Mouse (Mus musculus): ENCODE data around the gene Gmeb1.
"Not testable (repeated sequence)": the region's sequence is repeated elsewhere in the genome, so short reads cannot be mapped to it uniquely, and the experiment has no call there.

Gmeb1 gene

GRCm38 (mm10) chr4:132273166-132273565, 11.8 kb upstream of the Gmeb1 start:
- peak; percentile 53 for DNase-seq

- DNase-seq: peak; percentile 90
Measured at GRCm38 (mm10) chr4:132269740-132270560, 8.5 kb upstream of the Gmeb1 start.

- no peak for DNase-seq
Measured at GRCm38 (mm10) chr4:132268871-132269739, 7.7 kb upstream of the Gmeb1 start.

DNA sequence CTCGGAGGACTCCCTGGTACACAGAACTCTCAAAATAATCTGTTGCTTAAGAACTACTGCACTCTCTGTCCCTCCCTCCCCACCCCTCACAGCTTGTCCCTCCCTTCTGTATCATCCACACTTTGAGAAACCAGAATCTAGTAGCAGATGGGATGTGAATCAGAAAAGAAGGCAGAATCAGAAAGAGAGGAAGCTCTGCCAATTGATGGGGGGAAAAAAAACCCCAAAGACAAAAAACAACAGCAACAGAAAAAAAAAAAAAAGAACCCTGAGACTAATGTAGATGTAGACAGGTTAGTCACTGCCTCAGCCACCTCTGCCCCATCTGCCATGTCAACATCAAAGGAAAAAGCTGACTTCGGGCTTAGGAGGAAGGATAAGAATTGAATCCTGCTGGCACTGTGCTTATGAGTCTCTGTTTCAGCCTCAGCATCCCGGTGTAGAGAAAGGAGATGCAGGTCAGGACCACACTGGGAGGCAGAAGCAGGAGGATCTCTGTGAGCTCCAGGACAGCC, 5.5 kb upstream of the Gmeb1 start:
- DNase-seq: no peak

DNA sequence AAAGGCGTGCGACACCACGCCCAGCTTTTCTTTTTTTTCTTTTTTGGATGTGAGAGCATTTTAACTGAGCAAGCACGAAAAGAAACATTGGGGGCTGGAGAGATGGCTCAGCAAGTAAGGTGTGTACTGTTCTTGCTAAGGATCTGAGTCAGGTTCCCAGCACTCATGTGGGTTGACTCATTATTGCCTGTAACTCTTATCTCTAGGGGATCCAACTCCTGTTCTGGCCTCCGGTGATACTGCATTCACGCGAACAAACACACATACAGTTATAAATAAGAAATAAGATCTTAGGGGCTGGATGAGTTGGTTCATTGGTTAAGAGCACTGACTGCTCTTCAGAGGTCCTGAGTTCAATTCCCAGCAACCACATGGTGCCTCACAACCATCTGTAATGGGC, 1.9 kb upstream of the Gmeb1 start:
- DNase-seq: no peak

DNA sequence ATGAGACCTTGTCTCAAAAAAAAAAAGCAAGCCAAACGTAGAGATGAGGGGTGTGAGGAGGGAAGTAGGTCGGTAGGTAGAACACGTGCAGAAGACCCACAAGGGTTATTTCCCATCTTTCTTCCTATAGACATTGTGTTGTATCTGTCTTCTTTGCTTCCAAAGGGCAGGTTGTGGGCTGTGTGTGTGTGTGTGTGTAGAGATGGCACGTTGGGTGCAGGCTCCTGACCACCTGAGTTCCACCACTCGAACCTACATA, 885 bp upstream of the Gmeb1 start:
- no peak for DNase-seq

GRCm38 (mm10) chr4:132260404-132261379, 710 bp downstream of the Gmeb1 start:
- peak; percentile 79 for DNase-seq

DNA sequence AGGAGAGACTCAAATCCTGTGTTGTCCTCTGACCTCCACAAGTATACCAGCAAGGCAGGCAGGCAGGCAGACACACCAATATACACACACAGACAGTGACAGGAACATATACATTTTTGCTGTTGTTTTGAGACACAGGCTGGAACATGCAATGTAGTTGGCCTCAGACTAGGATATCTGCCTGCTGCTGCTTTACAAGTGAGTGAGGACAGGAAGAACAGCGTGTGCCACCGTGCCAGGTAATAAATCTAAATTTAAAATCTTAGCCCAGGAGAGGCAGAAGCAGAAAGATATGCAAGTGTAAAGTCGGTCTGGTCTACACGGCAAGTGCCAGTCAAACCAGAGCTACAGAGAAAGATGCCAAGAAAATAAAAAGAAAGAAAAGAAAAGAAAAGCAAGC, 2.2 kb downstream of the Gmeb1 start:
- DNase-seq: no peak

GRCm38 (mm10) chr4:132256384-132256783, 5.0 kb downstream of the Gmeb1 start:
- DNase-seq: no peak

DNA sequence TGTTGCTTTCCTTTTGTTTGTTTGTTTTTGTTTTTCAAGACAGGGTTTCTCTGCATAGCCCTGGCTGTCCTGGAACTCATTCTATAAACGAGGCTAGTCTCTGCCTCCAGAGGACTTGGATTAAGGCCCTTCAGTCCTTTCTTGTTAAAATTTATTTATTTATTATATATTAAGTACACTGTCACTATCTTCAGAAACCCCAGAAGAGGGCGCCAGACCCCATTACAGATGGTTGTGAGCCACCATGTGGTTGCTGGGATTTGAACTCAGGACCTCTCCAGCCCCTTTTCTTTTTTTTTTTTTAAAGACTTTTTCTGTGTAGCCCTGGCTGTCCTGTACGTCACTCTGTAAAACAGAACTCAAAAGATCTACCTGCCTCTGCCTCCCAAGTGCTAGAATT, 6.4 kb downstream of the Gmeb1 start:
- no peak for DNase-seq

- DNase-seq: no peak
Measured at GRCm38 (mm10) chr4:132253622-132254021, 7.8 kb downstream of the Gmeb1 start.

- DNase-seq: no peak
Measured at GRCm38 (mm10) chr4:132253128-132253527, 8.3 kb downstream of the Gmeb1 start.

GRCm38 (mm10) chr4:132251596-132251995, 9.8 kb downstream of the Gmeb1 start:
- no peak for DNase-seq

DNA sequence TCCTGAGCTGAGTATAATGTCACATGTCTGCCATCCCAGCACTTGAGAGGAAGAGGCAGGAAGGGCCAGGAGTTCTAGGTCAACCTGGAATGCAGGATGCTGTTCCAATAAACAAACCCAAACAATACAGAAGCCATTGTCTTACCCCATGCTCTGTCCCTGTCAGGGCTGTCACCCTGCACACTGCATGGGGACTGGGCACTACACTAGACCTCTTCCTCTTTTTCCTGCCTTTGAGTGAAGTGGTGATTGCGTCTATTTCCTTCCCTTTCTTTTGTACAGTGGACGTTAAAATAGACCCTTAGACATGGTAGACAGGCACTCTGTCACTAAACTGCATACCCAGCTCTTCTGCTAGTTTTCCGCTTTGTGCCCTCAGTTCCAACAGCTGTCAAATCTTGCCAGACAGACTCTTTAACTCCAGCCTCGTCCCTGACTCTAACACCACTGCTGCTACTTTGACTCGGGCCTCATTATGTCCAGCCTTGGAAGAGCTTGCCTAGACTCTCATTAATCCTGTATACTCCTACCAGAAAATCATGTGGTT, 13.9 kb downstream of the Gmeb1 start:
- no peak for DNase-seq

DNA sequence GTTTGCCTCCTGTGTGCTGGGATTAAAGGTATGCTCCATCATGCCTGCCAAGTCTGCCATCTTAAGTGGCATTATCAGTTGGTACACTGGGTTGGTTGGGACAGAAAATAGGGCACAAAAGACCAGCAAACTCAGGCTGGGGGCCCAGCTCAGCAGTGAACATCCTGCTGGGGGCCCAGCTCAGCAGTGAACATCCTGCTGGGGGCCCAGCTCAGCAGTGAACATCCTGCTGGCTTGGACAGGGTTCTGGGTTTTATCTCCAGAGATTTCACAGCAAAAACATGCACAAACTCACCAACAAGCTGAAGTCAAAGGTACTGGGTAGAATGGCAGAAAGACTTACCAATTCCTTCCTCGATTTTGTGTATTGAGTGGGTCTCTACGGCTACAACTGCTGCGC, 15.8 kb downstream of the Gmeb1 start:
- DNase-seq: no peak

GRCm38 (mm10) chr4:132241208-132241607, 20.2 kb downstream of the Gmeb1 start:
- no peak for DNase-seq

GRCm38 (mm10) chr4:132240367-132240766, 21.0 kb downstream of the Gmeb1 start:
- DNase-seq: no peak

- DNase-seq: no peak
Measured at GRCm38 (mm10) chr4:132238356-132238755, 23.0 kb downstream of the Gmeb1 start.

DNA sequence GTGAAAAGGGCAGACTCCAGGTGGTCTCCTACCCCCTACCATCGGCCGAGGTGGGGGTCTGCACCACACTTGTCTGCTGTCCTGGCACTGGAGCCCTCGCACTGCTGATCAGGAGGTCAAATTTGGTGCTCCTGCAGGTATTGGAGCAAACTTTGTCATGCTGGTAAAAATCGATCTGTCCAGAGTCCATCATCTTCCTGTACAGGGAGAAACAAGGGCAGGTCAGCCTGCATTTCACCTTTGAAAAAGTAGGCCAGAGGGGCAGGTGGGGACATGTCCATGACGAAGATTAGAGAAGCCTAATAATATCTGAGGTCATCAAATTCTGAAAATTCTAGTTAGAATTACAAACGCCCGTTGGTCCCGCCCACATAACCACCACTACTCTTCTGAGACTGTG, 26.7 kb downstream of the Gmeb1 start:
- no peak for DNase-seq

DNA sequence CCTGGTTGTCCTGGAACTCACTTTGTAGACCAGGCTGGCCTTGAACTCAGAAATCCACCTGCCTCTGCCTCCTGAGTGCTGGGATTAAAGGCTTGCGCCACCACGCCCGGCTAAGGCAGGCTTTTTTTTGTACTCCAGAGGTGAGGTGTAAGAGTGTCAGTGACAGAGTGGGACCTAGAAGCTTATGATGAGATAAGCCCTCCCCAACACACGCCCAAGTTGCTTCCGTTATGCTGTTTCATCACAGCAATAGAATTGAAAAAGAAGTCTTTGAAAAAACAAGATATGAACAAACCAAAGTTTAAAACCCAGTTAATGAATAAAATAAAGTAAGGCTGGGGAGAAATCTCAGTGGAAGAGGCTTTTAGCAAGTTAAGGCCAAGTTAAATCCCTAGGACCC, 31.0 kb downstream of the Gmeb1 start:
- DNase-seq: no peak

DNA sequence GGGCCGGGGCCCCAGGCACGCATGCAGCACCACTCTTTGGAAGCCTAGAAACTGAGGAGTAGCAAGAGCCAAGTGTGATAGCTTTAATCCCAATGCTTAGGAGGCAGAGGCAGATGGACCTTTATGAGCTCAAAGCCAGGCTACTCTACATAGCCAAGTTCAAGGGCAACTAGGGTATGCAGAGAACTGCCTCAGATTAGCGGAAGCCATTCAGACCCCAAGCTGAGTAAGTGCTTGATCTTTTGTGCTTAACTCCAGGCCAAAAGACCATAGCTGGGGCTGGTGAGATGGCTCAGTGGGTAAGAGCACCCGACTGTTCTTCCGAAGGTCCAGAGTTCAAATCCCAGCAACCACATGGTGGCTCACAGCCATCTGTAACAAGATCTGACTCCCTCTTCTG, 39.4 kb downstream of the Gmeb1 start:
- not testable (repeated sequence) for DNase-seq

DNA sequence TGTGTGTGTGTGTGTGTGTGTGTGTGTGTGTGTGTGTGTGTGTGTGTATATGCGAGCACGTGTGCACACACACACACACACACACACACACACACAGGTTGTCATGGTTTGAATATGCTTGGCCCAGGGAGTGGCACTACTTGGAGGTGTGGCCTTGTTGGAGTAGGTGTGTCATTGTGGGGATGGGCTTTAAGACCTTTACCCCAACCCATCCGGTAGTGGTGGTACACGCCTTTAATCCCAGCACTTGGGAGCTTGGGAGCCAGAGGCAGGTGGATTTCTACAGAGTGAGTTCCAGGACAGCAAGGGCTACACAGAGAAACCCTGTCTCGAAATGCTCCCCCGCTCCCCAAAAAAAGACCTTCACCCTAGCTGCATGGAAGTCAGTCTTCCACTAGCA, 43.0 kb downstream of the Gmeb1 start:
- not testable (repeated sequence) for DNase-seq

DNA sequence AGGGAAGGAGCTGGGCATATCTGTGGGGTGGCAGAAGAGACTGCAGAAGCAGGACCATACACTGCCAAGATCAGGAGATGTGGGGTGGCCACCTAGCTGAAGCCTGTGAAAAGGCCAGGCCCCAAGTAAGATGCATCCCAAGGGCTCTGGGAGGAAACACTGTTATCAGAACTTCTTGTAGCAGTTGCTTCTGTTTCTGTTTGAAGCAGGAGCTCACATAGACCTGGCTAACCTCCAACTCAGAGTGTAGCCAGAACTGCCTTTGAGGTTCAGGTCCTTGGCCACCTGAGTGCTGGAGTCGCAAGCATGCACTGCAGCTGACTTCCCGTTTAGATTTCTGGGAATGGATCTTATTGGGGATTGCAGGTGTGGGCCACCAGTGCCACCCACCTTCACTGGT, 43.6 kb downstream of the Gmeb1 start:
- DNase-seq: no peak

Measured in kidney, postnatal 10 days (tissue).